Mouse (Mus musculus): ENCODE results near the gene Casp9. TPM values are rescaled to one million over a fixed set of nuclear protein-coding genes. Genes with fewer than 3 reads are reported as not detected.
A peak's percentile ranks its signal among the peaks of the same experiment; 100 is the strongest.

The Casp9 gene
- total and polyA plus RNA-seq, 2 experiments from 2014 or later, result 17.6 to 26.9 TPM

GRCm38 (mm10) chr4:141763476-141763875 is 29.9 kb upstream of the Casp9 start:
- Histone ChIP-seq H3K27ac (ENCODE audit: low read depth, low read length) (no peak overlapping the region), H3K4me2 (ENCODE audit: low read depth, low read length, poor library complexity, severe bottlenecking) (no peak overlapping the region), H3K9ac (replicated peaks; ENCODE audit: low read length, poor library complexity, severe bottlenecking) (no peak overlapping the region), H3K9me3 (ENCODE audit: low read length) (no peaks in the 10 kb centered on the region), H3K27me3 (ENCODE audit: insufficient read depth, low read length) (no peaks in the 10 kb centered on the region), H3K4me3 (ENCODE audit: low read depth, low read length) (no peak overlapping the region), H3K4me1 (ENCODE audit: insufficient read depth, low read length) (no peaks in the 10 kb centered on the region), H3K36me3 (ENCODE audit: insufficient read depth, low read length) (peaks cover 58% of the 10 kb centered on the region)
- 92% methylated on average over 12 of the region's 12 CpGs for WGBS
- DNase-seq (ENCODE audit: low spot score), result no peak
- no peak for TF ChIP-seq CTCF (IDR thresholded peaks at IDR 0.05)
- ATAC-seq (ENCODE audit: low FRiP score), result no peak

GRCm38 (mm10) chr4:141765008-141765407 is 28.4 kb upstream of the Casp9 start:
- Histone ChIP-seq H3K9me3 (ENCODE audit: low read length) (no peaks in the 10 kb centered on the region), H3K27me3 (ENCODE audit: insufficient read depth, low read length) (no peaks in the 10 kb centered on the region), H3K4me3 (ENCODE audit: low read depth, low read length) (no peak overlapping the region), H3K27ac (ENCODE audit: low read depth, low read length) (no peak overlapping the region), H3K4me1 (ENCODE audit: insufficient read depth, low read length) (no peaks in the 10 kb centered on the region), H3K4me2 (ENCODE audit: low read depth, low read length, poor library complexity, severe bottlenecking) (no peak overlapping the region), H3K36me3 (ENCODE audit: insufficient read depth, low read length) (peaks cover 66% of the 10 kb centered on the region), H3K9ac (replicated peaks; ENCODE audit: low read length, poor library complexity, severe bottlenecking) (no peak overlapping the region)
- ATAC-seq (ENCODE audit: low FRiP score) (no peak), DNase-seq (ENCODE audit: low spot score) (no peak)
- no peak for TF ChIP-seq CTCF (IDR thresholded peaks at IDR 0.05)
- WGBS, result 92% methylated on average over 3 of the region's 3 CpGs

GRCm38 (mm10) chr4:141766316-141766667 is 27.1 kb upstream of the Casp9 start:
- Histone ChIP-seq H3K4me2 (ENCODE audit: low read depth, low read length, poor library complexity, severe bottlenecking) (no peak overlapping the region), H3K27ac (ENCODE audit: low read depth, low read length) (peak overlapping the region; percentile 47), H3K4me1 (ENCODE audit: insufficient read depth, low read length) (no peaks in the 10 kb centered on the region), H3K36me3 (ENCODE audit: insufficient read depth, low read length) (peaks cover 71% of the 10 kb centered on the region), H3K27me3 (ENCODE audit: insufficient read depth, low read length) (no peaks in the 10 kb centered on the region), H3K9me3 (ENCODE audit: low read length) (no peaks in the 10 kb centered on the region), H3K9ac (replicated peaks; ENCODE audit: low read length, poor library complexity, severe bottlenecking) (no peak overlapping the region), H3K4me3 (ENCODE audit: low read depth, low read length) (no peak overlapping the region)
- no peak for DNase-seq (ENCODE audit: low spot score)
- no peak for TF ChIP-seq CTCF (IDR thresholded peaks at IDR 0.05)
- no peak for ATAC-seq (ENCODE audit: low FRiP score)
- 59% methylated on average over 8 of the region's 8 CpGs for WGBS

GRCm38 (mm10) chr4:141766668-141767352 is 26.6 kb upstream of the Casp9 start:
- peak; percentile 60 for ATAC-seq (ENCODE audit: low FRiP score)
- Histone ChIP-seq H3K9me3 (ENCODE audit: low read length) (no peaks in the 10 kb centered on the region), H3K36me3 (ENCODE audit: insufficient read depth, low read length) (peaks cover 75% of the 10 kb centered on the region), H3K4me2 (ENCODE audit: low read depth, low read length, poor library complexity, severe bottlenecking) (no peak overlapping the region), H3K27me3 (ENCODE audit: insufficient read depth, low read length) (no peaks in the 10 kb centered on the region), H3K27ac (ENCODE audit: low read depth, low read length) (peak overlapping the region; percentile 47; the same call in 1 of the 2 replicates), H3K4me1 (ENCODE audit: insufficient read depth, low read length) (no peaks in the 10 kb centered on the region), H3K4me3 (ENCODE audit: low read depth, low read length) (no peak overlapping the region), H3K9ac (replicated peaks; ENCODE audit: low read length, poor library complexity, severe bottlenecking) (no peak overlapping the region)
- 49% methylated on average over 19 of the region's 19 CpGs for WGBS
- DNase-seq (ENCODE audit: low spot score), result peak; percentile 81
- TF ChIP-seq CTCF (IDR thresholded peaks at IDR 0.05), result no peak

- peaks cover 74% of the 10 kb centered on the region for H3K36me3 ChIP-seq (ENCODE audit: insufficient read depth, low read length)
Observed at GRCm38 (mm10) chr4:141767353-141768036, 25.9 kb upstream of the Casp9 start.

GRCm38 (mm10) chr4:141769501-141770160 is 23.8 kb upstream of the Casp9 start:
- DNase-seq (ENCODE audit: low spot score) (no peak), ATAC-seq (ENCODE audit: low FRiP score) (no peak)
- Histone ChIP-seq H3K36me3 (ENCODE audit: insufficient read depth, low read length) (peaks cover 65% of the 10 kb centered on the region), H3K27ac (ENCODE audit: low read depth, low read length) (no peak overlapping the region), H3K9ac (replicated peaks; ENCODE audit: low read length, poor library complexity, severe bottlenecking) (no peak overlapping the region), H3K27me3 (ENCODE audit: insufficient read depth, low read length) (no peaks in the 10 kb centered on the region), H3K4me2 (ENCODE audit: low read depth, low read length, poor library complexity, severe bottlenecking) (no peak overlapping the region), H3K4me3 (ENCODE audit: low read depth, low read length) (no peak overlapping the region), H3K9me3 (ENCODE audit: low read length) (no peaks in the 10 kb centered on the region), H3K4me1 (ENCODE audit: insufficient read depth, low read length) (no peaks in the 10 kb centered on the region)
- no peak for TF ChIP-seq CTCF (IDR thresholded peaks at IDR 0.05)
- whole genome bisulfite sequencing, result 87% methylated on average over 8 of the region's 8 CpGs

More at GRCm38 (mm10) chr4:141767353-141768036, 25.9 kb upstream of the Casp9 start:
- H3K9ac ChIP-seq (replicated peaks; ENCODE audit: low read length, poor library complexity, severe bottlenecking), result no peak overlapping the region
- ATAC-seq (ENCODE audit: low FRiP score) (no peak), DNase-seq (ENCODE audit: low spot score) (peak; percentile 65)
- no peaks in the 10 kb centered on the region for H3K4me1 ChIP-seq (ENCODE audit: insufficient read depth, low read length)
- no peaks in the 10 kb centered on the region for H3K9me3 ChIP-seq (ENCODE audit: low read length)
- TF ChIP-seq CTCF (IDR thresholded peaks at IDR 0.05), result no peak
- no peak overlapping the region for H3K4me2 ChIP-seq (ENCODE audit: low read depth, low read length, poor library complexity, severe bottlenecking)
- no peaks in the 10 kb centered on the region for H3K27me3 ChIP-seq (ENCODE audit: insufficient read depth, low read length)
- H3K27ac ChIP-seq (ENCODE audit: low read depth, low read length), result 0 out of 2 replicates have a peak overlapping the region, but pooled peaks have one; percentile 39
- H3K4me3 ChIP-seq (ENCODE audit: low read depth, low read length), result no peak overlapping the region
- WGBS, result 78% methylated on average over 19 of the region's 19 CpGs
